Mouse (Mus musculus) hindbrain, embryonic 12.5 days (tissue): ENCODE measurements around the gene Krtap28-13. TPM values are rescaled to one million over a fixed set of nuclear protein-coding genes. Genes with fewer than 3 reads are reported as not detected.

Experiments
- ATAC-seq: fragments of 200-750 bp; cut with Nextera tagmentation; 2 replicates; pipeline ENCODE4 v1.8.0; 2017; ENCODE audit warnings: moderate TSS enrichment; ENCODE audit not compliant: low FRiP score
- H3K27ac ChIP-seq: fragments of 300-500 bp; sonication (generic); 2 replicates; pipeline ENCODE4 v1.5.1; 2016; ENCODE audit warnings: mild to moderate bottlenecking
- H3K27me3 ChIP-seq: fragments of 300-500 bp; sonication (generic); 2 replicates; pipeline ENCODE4 v1.6.1; 2016; ENCODE audit warnings: mild to moderate bottlenecking
- H3K36me3 ChIP-seq: fragments of 300-500 bp; sonication (generic); 2 replicates; pipeline ENCODE4 v1.6.1; 2016; ENCODE audit warnings: mild to moderate bottlenecking
- H3K4me1 ChIP-seq: fragments of 300-500 bp; sonication (generic); 2 replicates; pipeline ENCODE4 v1.6.1; 2016
- H3K4me2 ChIP-seq: fragments of 300-500 bp; sonication (generic); replicated peaks from 2 replicates; pipeline ENCODE4 v1.6.1; 2016; ENCODE audit warnings: mild to moderate bottlenecking
- H3K4me3 ChIP-seq: fragments of 300-500 bp; sonication (generic); 2 replicates; pipeline ENCODE4 v1.5.1; 2016; ENCODE audit warnings: mild to moderate bottlenecking
- H3K9ac ChIP-seq: fragments of 300-500 bp; sonication (generic); 2 replicates; pipeline ENCODE4 v1.6.1; 2016; ENCODE audit warnings: mild to moderate bottlenecking, moderate library complexity
- H3K9me3 ChIP-seq: fragments of 300-500 bp; sonication (generic); replicated peaks from 2 replicates; pipeline ENCODE4 v1.6.1; 2016; ENCODE audit warnings: mild to moderate bottlenecking
- WGBS: fragments of 180-500 bp; shearing (Covaris S2); methylation state at CpG from one replicate; pipeline ENCODE4 v1.1.7; 2016; 5-methylcytosine and 5-hydroxymethylcytosine counted together
- polyA plus RNA-seq: library from polyadenylated mRNA; unstranded; fragments of >200 nt; fragmentation: Nextera tagmentation; extraction: Ambion mirVana; gene quantifications from 2 replicates; pipeline ENCODE4 v1.2.1, GENCODE M21; 2016

Gene Krtap28-13
- polyA plus RNA-seq, 1 experiment from 2014 or later = not detected

- ATAC-seq = no peak
- no peak overlapping the region for H3K9ac ChIP-seq
- no peaks in the 10 kb centered on the region for H3K36me3 ChIP-seq
- no peaks in the 10 kb centered on the region for H3K9me3 ChIP-seq
- 81% methylated on average over 7 of the region's 7 CpGs for WGBS
- no peak overlapping the region for H3K27ac ChIP-seq
- no peak overlapping the region for H3K4me3 ChIP-seq
- H3K4me1 ChIP-seq = no peaks in the 10 kb centered on the region
- H3K27me3 ChIP-seq = no peaks in the 10 kb centered on the region
- no peak overlapping the region for H3K4me2 ChIP-seq
Measured at GRCm38 (mm10) chr1:83099580-83100137, 38.9 kb downstream of the Krtap28-13 start.

- H3K36me3 ChIP-seq = no peaks in the 10 kb centered on the region
- no peaks in the 10 kb centered on the region for H3K9me3 ChIP-seq
- H3K27me3 ChIP-seq = no peaks in the 10 kb centered on the region
- no peak overlapping the region for H3K9ac ChIP-seq
- ATAC-seq = no peak
- no peak overlapping the region for H3K4me2 ChIP-seq
- WGBS = 57% methylated on average over 3 of the region's 3 CpGs
- no peak overlapping the region for H3K27ac ChIP-seq
- no peaks in the 10 kb centered on the region for H3K4me1 ChIP-seq
- H3K4me3 ChIP-seq = no peak overlapping the region
Measured at GRCm38 (mm10) chr1:83101891-83102290, 41.2 kb downstream of the Krtap28-13 start.

- no peaks in the 10 kb centered on the region for H3K9me3 ChIP-seq
- H3K9ac ChIP-seq = no peak overlapping the region
- H3K4me2 ChIP-seq = no peak overlapping the region
- no peak overlapping the region for H3K27ac ChIP-seq
- no peak for ATAC-seq
- no peaks in the 10 kb centered on the region for H3K4me1 ChIP-seq
- no peak overlapping the region for H3K4me3 ChIP-seq
- WGBS = 71% methylated on average over 1 of the region's 1 CpGs
- H3K36me3 ChIP-seq = no peaks in the 10 kb centered on the region
- H3K27me3 ChIP-seq = no peaks in the 10 kb centered on the region
Measured at GRCm38 (mm10) chr1:83105464-83105863, 44.7 kb downstream of the Krtap28-13 start.

GRCm38 (mm10) chr1:83107410-83107978, 46.8 kb downstream of the Krtap28-13 start:
- H3K36me3 ChIP-seq = no peaks in the 10 kb centered on the region
- no peak for ATAC-seq
- WGBS = 81% methylated on average over 5 of the region's 5 CpGs
- no peak overlapping the region for H3K4me3 ChIP-seq
- H3K27ac ChIP-seq = no peak overlapping the region
- H3K9me3 ChIP-seq = no peaks in the 10 kb centered on the region
- no peaks in the 10 kb centered on the region for H3K4me1 ChIP-seq
- no peaks in the 10 kb centered on the region for H3K27me3 ChIP-seq
- H3K4me2 ChIP-seq = no peak overlapping the region
- no peak overlapping the region for H3K9ac ChIP-seq

- no peaks in the 10 kb centered on the region for H3K36me3 ChIP-seq
- H3K4me1 ChIP-seq = no peaks in the 10 kb centered on the region
- no peaks in the 10 kb centered on the region for H3K27me3 ChIP-seq
- no peak overlapping the region for H3K4me3 ChIP-seq
- no peak overlapping the region for H3K27ac ChIP-seq
- H3K9me3 ChIP-seq = no peaks in the 10 kb centered on the region
- H3K4me2 ChIP-seq = no peak overlapping the region
- no peak for ATAC-seq
- no peak overlapping the region for H3K9ac ChIP-seq
Measured at GRCm38 (mm10) chr1:83110992-83111391, 50.3 kb downstream of the Krtap28-13 start.

Other genes with a start within 250 kb of the Krtap28-13 start
- 44.9 and 49.4 TPM in 2 replicates for gene Agfg1, start 221.4 kb upstream of the Krtap28-13 start, polyA plus RNA-seq
- gene A030005L19Rik, start 147.6 kb upstream of the Krtap28-13 start, polyA plus RNA-seq = 0.54 and 0.60 TPM in 2 replicates
- gene A030014E15Rik, start 136.0 kb upstream of the Krtap28-13 start, polyA plus RNA-seq = not detected in 2 replicates
- gene Gm6217, start 129.5 kb upstream of the Krtap28-13 start, polyA plus RNA-seq = not detected in 2 replicates
- not detected in 2 replicates for gene A030003K21Rik, start 117.5 kb upstream of the Krtap28-13 start, polyA plus RNA-seq
- gene Gm7544, start 104.9 kb upstream of the Krtap28-13 start, polyA plus RNA-seq = not detected in 2 replicates
- not detected in 2 replicates for gene Gm47955, start 100.6 kb upstream of the Krtap28-13 start, polyA plus RNA-seq
- gene Gm47959, start 60.4 kb upstream of the Krtap28-13 start, polyA plus RNA-seq = not detected in 2 replicates
- gene Slc19a3, start 22.5 kb upstream of the Krtap28-13 start, polyA plus RNA-seq = 0.26 and 0.77 TPM in 2 replicates
- gene Krtap28-10, start 18.4 kb upstream of the Krtap28-13 start, polyA plus RNA-seq = not detected in 2 replicates
- not detected in 2 replicates for gene Gm47969, start 16.0 kb upstream of the Krtap28-13 start, polyA plus RNA-seq
- not detected in 2 replicates for gene A030005K14Rik, start 1.6 kb upstream of the Krtap28-13 start, polyA plus RNA-seq
- not detected in 2 replicates for gene Ccl20, start 55.8 kb downstream of the Krtap28-13 start, polyA plus RNA-seq
- gene Daw1, start 98.8 kb downstream of the Krtap28-13 start, polyA plus RNA-seq = 0.72 and 0.95 TPM in 2 replicates